Mouse (Mus musculus) midbrain, postnatal 0 days (tissue): ENCODE measurements around the gene Zmiz2. TPM values are rescaled to one million over a fixed set of nuclear protein-coding genes. Genes with fewer than 3 reads are reported as not detected.
"Not testable (repeated sequence)": the region's sequence is repeated elsewhere in the genome, so short reads cannot be mapped to it uniquely, and the experiment has no call there.

Experiments
- ATAC-seq: fragments of 200-750 bp; cut with Nextera tagmentation; 2 replicates; pipeline ENCODE4 v1.8.0; 2017; ENCODE audit warnings: moderate number of reproducible peaks, mild to moderate bottlenecking, moderate TSS enrichment, moderate library complexity; ENCODE audit not compliant: low FRiP score
- DNase-seq: peaks from one replicate; pipeline ENCODE4 v3.0.0-alpha.2; 2015; ENCODE audit warnings: low spot score
- H3K27ac ChIP-seq: fragments of 300-500 bp; sonication (generic); 2 replicates; pipeline ENCODE4 v1.5.1; 2014; ENCODE audit warnings: low read depth, mild to moderate bottlenecking, low read length, mixed read lengths
- H3K27me3 ChIP-seq: fragments of 300-500 bp; sonication (generic); 2 replicates; pipeline ENCODE4 v1.6.1; 2014; ENCODE audit warnings: low read length, control low read depth, mixed read lengths; ENCODE audit not compliant: insufficient read depth
- H3K36me3 ChIP-seq: fragments of 300-500 bp; sonication (generic); 2 replicates; pipeline ENCODE4 v1.6.1; 2014; ENCODE audit warnings: low read length, control low read depth, mixed read lengths; ENCODE audit not compliant: insufficient read depth
- H3K4me1 ChIP-seq: fragments of 300-500 bp; sonication (generic); 2 replicates; pipeline ENCODE4 v1.6.1; 2014; ENCODE audit warnings: mild to moderate bottlenecking, control low read depth, antibody characterized with exemption, low read length, mixed read lengths; ENCODE audit not compliant: insufficient read depth
- H3K4me2 ChIP-seq: fragments of 300-500 bp; sonication (generic); 2 replicates; pipeline ENCODE4 v1.6.1; 2014; ENCODE audit warnings: low read depth, mild to moderate bottlenecking, low read length, mixed read lengths; ENCODE audit not compliant: poor library complexity, severe bottlenecking
- H3K4me3 ChIP-seq: fragments of 300-500 bp; sonication (generic); 2 replicates; pipeline ENCODE4 v1.5.1; 2014; ENCODE audit warnings: low read depth, mild to moderate bottlenecking, low read length, moderate library complexity
- H3K9ac ChIP-seq: fragments of 300-500 bp; sonication (generic); replicated peaks from 2 replicates; pipeline ENCODE4 v1.6.1; 2014; ENCODE audit warnings: mild to moderate bottlenecking, low read length, moderate library complexity, mixed read lengths; ENCODE audit not compliant: poor library complexity, severe bottlenecking
- H3K9me3 ChIP-seq: fragments of 300-500 bp; sonication (generic); 2 replicates; pipeline ENCODE4 v1.6.1; 2016; ENCODE audit warnings: low read length, control low read depth
- CTCF ChIP-seq: IDR thresholded peaks from 2 replicates; pipeline ENCODE4 v1.5.1; 2016; ENCODE audit warnings: antibody characterized with exemption, mild to moderate bottlenecking
- WGBS: fragments of 180-500 bp; shearing (Covaris S2); extraction: QIAGEN DNeasy Blood & Tissue Kit; methylation state at CpG from one replicate; pipeline ENCODE4 v1.1.7; 2014; 5-methylcytosine and 5-hydroxymethylcytosine counted together
- polyA plus RNA-seq: library from polyadenylated mRNA; unstranded; fragments of >200 nt; fragmentation: Nextera tagmentation; extraction: Ambion mirVana; gene quantifications from 2 replicates; pipeline ENCODE4 v1.2.1, GENCODE M21; 2015
- total RNA-seq: library from RNA; depleted of rRNA; stranded (reverse); fragments of >200 nt; gene quantifications from 2 replicates; pipeline ENCODE4 v1.2.3, GENCODE M21; 2014

Gene Zmiz2
- total and polyA plus RNA-seq, 2 experiments from 2014 or later, result 36.0 to 153 TPM

GRCm38 (mm10) chr11:6415551-6416404 is 26.9 kb downstream of the Zmiz2 start:
- peak; percentile 96 for DNase-seq
- ATAC-seq, result peak; percentile 95
- peaks cover 15% of the 10 kb centered on the region for H3K36me3 ChIP-seq
- H3K4me1 ChIP-seq, result peaks cover 13% of the 10 kb centered on the region
- TF ChIP-seq CTCF, result no peak
- under 1% methylated on average over 76 of the region's 102 CpGs for WGBS
- peak overlapping the region; percentile 99 for H3K9ac ChIP-seq
- H3K9me3 ChIP-seq, result no peaks in the 10 kb centered on the region
- peak overlapping the region; percentile 99 for H3K27ac ChIP-seq
- H3K4me2 ChIP-seq, result peak overlapping the region; percentile 71
- peak overlapping the region; percentile 91 for H3K4me3 ChIP-seq
- no peaks in the 10 kb centered on the region for H3K27me3 ChIP-seq

- TF ChIP-seq CTCF, result 0 out of 2 replicates have a peak, but pooled peaks have one; percentile 5
- H3K4me2 ChIP-seq, result peak overlapping the region; percentile 71
- H3K4me1 ChIP-seq, result peaks cover 13% of the 10 kb centered on the region
- H3K9me3 ChIP-seq, result no peaks in the 10 kb centered on the region
- H3K27me3 ChIP-seq, result no peaks in the 10 kb centered on the region
- peaks cover 19% of the 10 kb centered on the region for H3K36me3 ChIP-seq
- peak overlapping the region; percentile 99 for H3K27ac ChIP-seq
- H3K9ac ChIP-seq, result peak overlapping the region; percentile 99
- WGBS, result under 1% methylated on average over 30 of the region's 30 CpGs
- peak overlapping the region; percentile 91 for H3K4me3 ChIP-seq
- ATAC-seq (peak; percentile 61), DNase-seq (peak; percentile 90)
Measured at GRCm38 (mm10) chr11:6416405-6417034, 27.6 kb downstream of the Zmiz2 start.

- 40% methylated on average over 2 of the region's 2 CpGs for WGBS
- H3K9ac ChIP-seq, result peak overlapping the region; percentile 99
- TF ChIP-seq CTCF, result no peak
- no peaks in the 10 kb centered on the region for H3K27me3 ChIP-seq
- peaks cover 13% of the 10 kb centered on the region for H3K4me1 ChIP-seq
- peak overlapping the region; percentile 71 for H3K4me2 ChIP-seq
- ATAC-seq (no peak), DNase-seq (no peak)
- peaks cover 19% of the 10 kb centered on the region for H3K36me3 ChIP-seq
- H3K9me3 ChIP-seq, result no peaks in the 10 kb centered on the region
- H3K4me3 ChIP-seq, result peak overlapping the region; percentile 91
- peak overlapping the region; percentile 99 for H3K27ac ChIP-seq
Measured at GRCm38 (mm10) chr11:6417069-6417468, 28.2 kb downstream of the Zmiz2 start.

GRCm38 (mm10) chr11:6417490-6417889 is 28.6 kb downstream of the Zmiz2 start:
- ATAC-seq (no peak), DNase-seq (no peak)
- peak overlapping the region; percentile 71 for H3K4me2 ChIP-seq
- H3K9ac ChIP-seq, result no peak overlapping the region
- H3K4me1 ChIP-seq, result peaks cover 13% of the 10 kb centered on the region
- no peaks in the 10 kb centered on the region for H3K9me3 ChIP-seq
- peaks cover 19% of the 10 kb centered on the region for H3K36me3 ChIP-seq
- no peak for TF ChIP-seq CTCF
- H3K27me3 ChIP-seq, result no peaks in the 10 kb centered on the region
- H3K27ac ChIP-seq, result no peak overlapping the region
- peak overlapping the region; percentile 91 for H3K4me3 ChIP-seq

- H3K9me3 ChIP-seq, result no peaks in the 10 kb centered on the region
- no peak overlapping the region for H3K27ac ChIP-seq
- H3K4me3 ChIP-seq, result no peak overlapping the region
- peaks cover 13% of the 10 kb centered on the region for H3K4me1 ChIP-seq
- TF ChIP-seq CTCF, result no peak
- H3K27me3 ChIP-seq, result no peaks in the 10 kb centered on the region
- no peak for ATAC-seq
- no peak for DNase-seq
- peaks cover 19% of the 10 kb centered on the region for H3K36me3 ChIP-seq
- 85% methylated on average over 5 of the region's 5 CpGs for WGBS
- H3K4me2 ChIP-seq, result no peak overlapping the region
- no peak overlapping the region for H3K9ac ChIP-seq
Measured at GRCm38 (mm10) chr11:6418751-6419150, 29.9 kb downstream of the Zmiz2 start.

GRCm38 (mm10) chr11:6419156-6419555 is 30.3 kb downstream of the Zmiz2 start:
- H3K27ac ChIP-seq, H3K4me2 ChIP-seq, H3K4me3 ChIP-seq, ATAC-seq, H3K9me3 ChIP-seq, H3K27me3 ChIP-seq, H3K9ac ChIP-seq, DNase-seq: not testable (repeated sequence)
- WGBS, result 43% methylated on average over 4 of the region's 4 CpGs
- H3K36me3 ChIP-seq, result peaks cover 19% of the 10 kb centered on the region
- peaks cover 13% of the 10 kb centered on the region for H3K4me1 ChIP-seq
